Mouse (Mus musculus) cortical plate, adult 2 months (tissue): ENCODE results near the gene Epb41l4b.

Experiments
- CTCF ChIP-seq: fragments of 200-500 bp; IDR thresholded peaks from 2 replicates; pipeline ENCODE4 v1.5.1; 2011; ENCODE audit warnings: mild to moderate bottlenecking, control low read depth, low read length; ENCODE audit not compliant: insufficient read depth; ENCODE audit errors: extremely low read depth
- POLR2A ChIP-seq: fragments of 200-500 bp; IDR thresholded peaks from 2 replicates; pipeline ENCODE4 v1.6.1; 2011; ENCODE audit warnings: mild to moderate bottlenecking, low read length, control low read depth; ENCODE audit not compliant: insufficient read depth; ENCODE audit errors: extremely low read depth

GRCm38 (mm10) chr4:57160571-57160970 lies 17.3 kb upstream of the Epb41l4b start:
- TF ChIP-seq CTCF (no peak), POLR2A (no peak)
